Mouse (Mus musculus) heart, adult 9 months (tissue): Measurements from ENCODE around the gene Ptprcap.
"Not testable (repeated sequence)": the region's sequence is repeated elsewhere in the genome, so short reads cannot be mapped to it uniquely, and the experiment has no call there.

Source experiments
- DNase-seq, 2 experiments: peaks; one replicate each; pipeline ENCODE4 v3.0.0; 2022; ENCODE audit warnings: low spot score in 2 of 2

The Ptprcap gene

DNA sequence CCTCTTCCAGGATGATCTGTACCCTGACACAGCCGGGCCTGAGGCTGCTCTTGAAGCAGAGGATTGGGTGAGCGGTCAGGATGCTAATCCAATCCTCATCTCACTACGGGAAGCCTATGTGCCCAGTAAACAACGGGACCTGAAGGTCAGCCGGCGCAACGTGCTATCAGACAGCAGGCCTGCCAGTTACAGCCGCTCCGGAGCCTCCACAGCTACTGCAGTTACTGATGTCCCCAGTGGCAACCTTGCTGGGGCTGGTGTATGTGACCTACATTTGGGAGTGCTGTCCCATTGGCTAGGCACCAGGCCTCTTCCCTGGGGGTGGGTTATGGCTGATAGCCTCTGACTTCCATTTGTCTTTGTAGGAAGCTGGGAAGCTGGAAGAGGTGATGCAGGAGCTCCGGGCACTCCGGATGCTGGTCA, at the start of gene Ptprcap:
Ptprcap (plus strand) TSS at position 373 of the 423 bp plus-strand sequence.
- DNase-seq: no peak

DNA sequence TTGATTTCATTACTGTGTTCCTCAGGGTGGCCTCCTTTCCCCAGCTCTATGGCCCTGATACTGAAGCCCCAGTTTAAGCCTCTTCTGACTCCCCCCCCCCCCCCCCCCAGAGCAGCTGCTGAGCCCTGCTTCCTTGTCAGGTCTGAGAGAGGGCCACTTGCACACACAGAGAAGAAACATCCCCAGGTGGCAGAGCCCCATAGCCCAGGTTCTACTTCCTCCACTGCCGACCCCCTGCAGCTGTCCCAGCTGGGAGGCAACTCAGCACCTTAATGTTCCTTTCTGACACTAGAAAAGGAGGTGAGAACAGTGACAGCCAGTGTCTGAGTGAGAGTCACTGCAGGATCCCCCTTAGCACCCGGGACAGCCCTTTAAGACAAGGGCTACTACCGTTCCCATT, 49.6 kb upstream of the Ptprcap start:
- DNase-seq: no peak

DNA sequence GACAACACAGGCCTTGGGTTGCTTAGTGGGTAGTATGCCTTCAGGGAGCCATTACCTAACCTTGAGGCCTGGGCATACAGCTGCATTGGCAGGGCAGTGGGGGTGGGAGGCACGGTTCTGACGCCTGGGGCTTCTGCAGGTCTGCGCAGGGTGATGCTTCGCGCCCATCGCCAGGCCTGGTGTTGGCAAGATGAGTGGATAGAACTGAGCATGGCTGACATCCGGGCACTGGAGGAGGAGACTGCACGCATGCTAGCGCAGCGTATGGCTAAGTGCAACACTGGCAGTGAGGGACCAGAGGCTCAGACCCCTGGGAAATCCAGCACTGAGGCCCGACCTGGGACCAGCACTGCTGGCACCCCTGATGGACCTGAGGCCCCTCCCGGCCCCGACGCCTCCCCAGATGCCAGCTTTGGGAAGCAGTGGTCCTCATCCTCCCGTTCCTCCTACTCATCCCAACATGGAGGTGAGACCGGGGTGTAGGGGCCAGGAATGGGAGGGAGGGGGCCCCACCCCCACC, 48.7 kb upstream of the Ptprcap start:
- no peak for DNase-seq

DNA sequence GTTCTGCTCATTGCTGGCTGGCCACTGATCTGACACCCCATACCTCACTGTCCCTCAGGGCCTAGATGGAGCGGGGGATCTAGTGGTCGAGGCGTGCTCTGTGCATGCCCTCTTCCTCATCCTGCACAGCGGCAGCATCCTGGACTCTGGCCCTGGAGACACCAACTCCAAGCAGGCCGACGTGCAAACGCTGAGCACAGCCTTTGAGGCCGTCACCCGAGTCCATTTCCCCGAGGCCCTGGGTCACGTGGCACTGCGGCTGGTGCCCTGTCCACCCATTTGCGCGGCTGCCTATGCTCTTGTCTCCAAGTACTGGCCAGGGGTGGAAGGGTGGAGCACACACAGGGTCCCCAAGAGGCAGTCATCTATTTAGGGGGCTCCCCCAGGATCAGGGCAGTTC, 46.8 kb upstream of the Ptprcap start:
- DNase-seq: no peak

DNA sequence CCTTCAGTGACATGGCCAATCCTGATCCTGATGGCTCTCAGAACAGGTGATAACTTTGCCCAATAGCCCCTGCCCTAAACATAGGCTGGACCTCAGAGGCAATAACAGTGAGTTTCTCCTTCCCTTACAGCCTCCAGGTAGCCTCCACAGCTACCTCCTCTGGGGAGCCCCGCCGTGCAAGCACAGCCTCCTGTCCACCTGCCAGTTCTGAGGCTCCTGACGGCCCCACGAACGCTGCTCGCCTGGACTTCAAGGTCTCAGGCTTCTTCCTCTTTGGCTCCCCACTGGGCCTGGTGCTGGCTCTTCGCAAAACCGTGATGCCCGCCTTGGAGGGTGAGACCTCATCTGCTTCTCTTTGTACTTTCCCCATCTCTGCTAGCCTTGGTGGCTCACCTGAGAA, 44.9 kb upstream of the Ptprcap start:
- no peak for DNase-seq

DNA sequence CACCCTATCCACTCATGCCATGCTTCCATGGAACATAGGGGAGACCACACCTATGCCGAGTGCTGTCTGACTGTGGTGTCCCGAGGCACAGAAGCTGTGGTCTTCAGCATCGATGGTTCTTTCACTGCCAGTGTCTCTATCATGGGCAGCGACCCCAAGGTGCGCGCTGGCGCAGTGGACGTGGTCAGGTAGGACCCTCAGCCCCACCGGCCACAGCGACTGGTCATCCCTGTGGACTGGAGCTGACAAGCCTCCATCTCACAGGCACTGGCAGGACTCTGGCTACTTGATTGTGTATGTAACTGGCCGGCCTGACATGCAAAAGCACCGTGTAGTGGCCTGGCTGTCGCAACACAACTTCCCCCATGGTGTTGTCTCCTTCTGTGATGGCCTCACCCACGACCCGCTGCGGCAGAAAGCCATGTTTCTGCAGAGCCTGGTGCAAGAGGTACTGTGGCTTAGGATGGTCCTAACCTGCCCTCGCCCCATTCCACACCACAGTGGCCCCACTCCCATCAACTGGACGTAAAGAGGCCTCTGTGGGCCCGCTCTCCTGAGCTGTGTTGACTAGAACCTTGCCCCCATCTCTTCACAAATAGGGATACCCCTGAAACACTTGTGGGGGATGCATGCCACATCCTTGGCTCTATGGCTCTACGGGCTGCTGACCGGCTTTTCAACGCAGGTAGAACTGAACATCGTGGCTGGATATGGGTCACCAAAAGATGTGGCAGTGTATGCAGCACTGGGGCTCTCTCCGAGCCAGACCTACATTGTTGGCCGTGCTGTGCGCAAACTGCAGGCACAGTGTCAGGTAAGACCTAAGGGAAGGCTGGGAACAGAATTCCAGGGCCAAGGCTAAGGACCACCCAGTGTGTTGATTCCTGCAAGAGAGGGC, 41.1 kb upstream of the Ptprcap start:
- no peak for DNase-seq

DNA sequence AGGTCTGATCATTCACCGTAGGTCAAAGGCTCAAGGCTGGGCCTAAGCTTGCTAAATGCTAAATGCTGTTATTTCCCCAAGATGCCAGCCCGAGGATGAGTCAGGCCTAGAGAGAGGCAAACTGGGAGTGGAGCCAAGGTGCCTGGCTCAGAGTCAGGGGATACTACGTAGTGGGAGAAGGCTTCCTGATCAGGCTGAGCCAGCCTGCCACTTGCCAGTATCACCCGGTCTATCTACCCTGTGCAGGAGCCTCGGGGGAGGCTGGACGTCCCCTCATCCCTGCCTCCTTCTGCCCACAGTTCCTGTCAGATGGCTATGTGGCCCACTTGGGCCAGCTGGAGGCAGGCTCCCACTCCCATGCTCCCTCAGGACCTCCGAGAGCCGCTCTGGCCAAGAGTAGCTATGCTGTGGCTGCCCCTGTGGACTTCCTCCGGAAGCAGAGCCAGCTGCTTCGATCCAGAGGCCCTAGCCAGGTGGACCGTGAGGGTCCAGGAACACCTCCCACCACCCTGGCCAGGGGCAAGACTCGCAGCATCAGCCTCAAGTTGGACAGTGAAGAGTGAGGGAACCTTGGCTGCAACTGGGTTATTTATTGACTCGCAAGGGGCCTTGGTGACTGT, 40.1 kb upstream of the Ptprcap start:
- peak; percentile 68 to 81 for DNase-seq

DNA sequence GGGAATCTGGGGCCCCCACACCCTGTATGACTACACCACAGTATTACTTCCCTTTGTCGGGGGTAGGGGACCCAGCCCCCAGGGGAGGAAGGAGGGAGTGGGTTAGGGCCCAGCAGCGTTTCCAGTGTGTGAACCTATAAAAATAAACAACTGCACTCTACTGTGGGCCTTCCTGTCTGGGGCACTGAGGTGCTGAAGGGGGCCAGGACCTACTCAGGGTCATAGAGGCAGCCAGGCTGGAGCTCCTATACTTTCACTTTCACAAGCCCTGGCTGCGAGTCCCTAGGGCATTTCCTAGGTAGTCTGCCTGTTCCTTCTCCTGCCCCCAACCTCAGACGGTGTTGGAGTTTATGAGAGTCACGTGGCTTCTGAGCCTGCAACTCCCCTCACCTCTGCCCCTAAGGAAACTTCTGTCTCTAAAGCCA, 39.6 kb upstream of the Ptprcap start:
- DNase-seq: peak in 1 of 2 experiments; percentile 55

DNA sequence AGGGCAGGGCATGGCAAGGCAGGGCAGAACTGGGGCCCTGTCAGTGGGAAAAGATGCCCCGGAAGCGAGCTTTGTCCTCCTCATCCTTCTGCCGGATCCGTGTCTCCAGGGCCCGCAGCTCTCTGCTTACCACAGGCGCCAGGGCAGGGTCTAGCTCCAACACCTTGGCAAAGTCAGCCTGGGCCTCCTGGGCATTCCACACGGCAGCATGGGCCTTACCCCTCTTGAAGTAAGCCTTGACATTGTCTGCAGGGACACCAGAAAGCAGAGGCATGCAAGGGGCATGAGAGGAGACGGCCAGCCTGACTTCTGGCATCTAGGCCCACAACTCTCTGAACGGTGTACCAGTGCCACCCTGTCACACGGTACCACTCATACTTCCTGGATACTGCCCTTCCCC, 38.9 kb upstream of the Ptprcap start:
- DNase-seq: no peak

DNA sequence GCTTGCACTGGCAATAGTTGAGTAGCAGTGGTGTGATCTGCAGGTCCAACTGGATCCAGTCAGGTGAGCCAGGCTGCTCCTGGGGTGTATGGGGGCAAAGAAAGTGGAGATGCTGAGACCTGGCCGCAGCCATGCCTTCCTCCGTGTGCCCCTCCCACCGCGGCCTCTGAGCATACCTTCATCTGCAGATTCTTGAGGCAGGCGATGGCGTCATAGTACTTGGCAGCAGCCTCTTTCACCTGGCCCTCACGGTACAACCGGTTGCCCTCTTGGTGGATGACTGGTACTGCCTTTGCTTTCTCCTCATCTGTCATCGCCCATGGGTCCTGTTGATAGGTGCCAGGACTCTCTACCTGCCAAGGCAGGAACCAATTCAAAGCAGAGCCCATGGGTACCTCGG, 38.3 kb upstream of the Ptprcap start:
- no peak for DNase-seq

DNA sequence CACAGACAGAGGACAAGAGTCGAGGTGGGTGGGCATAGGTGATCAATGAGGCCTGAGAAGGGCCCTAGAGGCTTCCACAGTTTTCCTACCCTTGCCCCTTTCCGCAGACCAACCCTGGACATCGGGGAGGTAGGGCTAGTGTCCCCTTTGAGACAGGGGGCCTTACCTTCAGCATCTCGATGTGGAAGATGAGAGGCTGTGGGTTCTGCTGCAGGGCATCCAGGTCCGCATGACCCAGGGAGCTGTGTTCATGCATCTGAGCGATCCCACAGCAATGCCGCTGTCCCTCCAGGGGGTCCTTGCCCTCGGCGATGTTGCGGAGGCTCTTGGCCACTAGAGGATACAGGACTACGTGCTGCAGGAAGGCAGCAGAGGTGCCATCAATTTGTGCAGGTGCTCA, 37.6 kb upstream of the Ptprcap start:
- DNase-seq: no peak

DNA sequence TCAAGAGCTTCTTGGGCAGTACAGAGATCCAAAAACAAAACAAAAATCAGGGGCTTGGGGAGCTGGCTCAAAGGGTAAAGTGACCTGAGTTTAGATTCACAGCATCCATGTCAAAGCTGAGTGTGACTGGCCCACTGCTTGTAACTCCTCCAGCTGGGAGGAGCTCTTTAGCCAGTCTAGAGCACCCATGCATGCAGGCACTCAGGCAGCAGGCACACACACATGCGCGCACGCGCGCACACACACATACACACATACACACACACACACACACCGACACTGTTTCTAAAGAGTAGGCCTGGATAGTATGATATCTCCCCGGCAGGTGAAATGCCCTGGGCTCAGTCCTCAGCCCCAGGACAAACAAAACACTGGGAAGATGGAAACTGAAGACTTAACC, 36.4 kb upstream of the Ptprcap start:
- no peak for DNase-seq

DNA sequence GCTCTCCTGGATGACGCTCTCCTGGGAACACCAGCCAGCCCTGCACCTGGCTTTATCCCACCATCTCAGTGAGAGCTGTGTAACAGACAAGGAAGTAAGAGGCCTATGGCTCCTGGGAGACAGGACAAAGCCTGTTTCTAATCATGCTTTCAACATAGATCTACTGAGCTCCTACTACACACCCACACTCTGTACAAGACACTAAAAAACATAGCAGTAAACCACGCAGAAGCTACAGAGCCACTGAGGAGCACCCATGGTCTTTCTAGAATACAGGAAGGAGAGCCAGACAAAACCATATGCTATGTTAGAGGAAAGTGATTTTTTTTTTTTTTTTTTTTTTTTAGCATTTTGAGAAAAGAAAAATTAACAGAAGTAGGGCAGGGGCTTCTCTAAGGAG, 35.1 kb upstream of the Ptprcap start:
- no peak for DNase-seq

DNA sequence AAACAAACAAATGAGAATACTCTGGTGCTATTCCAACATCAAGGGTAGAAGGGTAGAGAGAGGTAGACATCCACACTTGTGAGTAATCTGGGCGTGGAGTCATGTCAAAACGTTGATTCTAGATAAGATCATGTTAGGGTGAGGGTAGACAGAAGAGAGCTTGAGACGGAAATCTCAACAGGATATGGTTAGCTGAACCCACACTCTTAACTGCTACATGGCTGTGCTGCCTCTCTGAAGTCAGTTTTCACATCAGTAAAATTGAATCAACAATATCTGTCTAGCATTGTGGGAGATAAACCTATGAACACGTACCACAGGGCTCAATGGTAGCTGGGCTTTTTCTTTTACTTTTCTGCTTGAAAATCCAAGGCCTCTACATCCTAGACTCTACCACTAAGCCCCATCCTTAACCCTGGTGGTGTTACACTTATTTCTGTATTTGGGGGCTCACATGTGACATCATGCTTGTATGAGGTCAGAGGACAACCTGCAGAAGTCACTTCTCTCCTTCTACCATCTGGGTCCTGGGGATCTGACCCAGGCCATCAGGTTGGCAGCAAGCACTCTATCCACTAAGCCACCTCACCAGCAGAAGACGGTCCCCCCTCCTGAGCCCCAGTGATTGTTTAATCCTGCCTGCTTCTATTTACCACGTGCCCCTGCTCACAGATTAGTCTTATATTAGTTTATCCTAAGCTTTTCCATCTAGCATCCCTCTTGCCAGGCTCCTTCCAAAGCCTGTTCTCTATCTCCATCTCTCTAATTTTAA, 33.5 kb upstream of the Ptprcap start:
- DNase-seq: no peak

DNA sequence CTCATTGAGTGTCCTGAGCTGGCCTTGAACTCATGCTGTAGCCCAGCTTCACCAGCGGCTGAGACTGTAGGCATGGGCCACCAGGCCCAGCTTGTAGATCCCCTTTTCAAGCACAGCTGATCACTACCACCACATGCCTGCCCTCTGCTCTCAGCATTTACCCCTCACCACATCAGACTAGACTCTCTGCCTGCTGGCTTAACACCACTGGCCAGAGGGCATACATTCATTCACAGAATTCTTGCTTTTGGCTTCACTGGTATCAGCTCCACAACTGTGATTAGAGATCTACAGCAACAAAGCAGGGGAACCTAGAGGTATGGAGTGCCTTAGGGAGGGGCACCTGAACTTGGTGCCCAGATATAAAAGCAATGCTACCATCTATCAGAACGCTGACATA, 32.9 kb upstream of the Ptprcap start:
- no peak for DNase-seq

DNA sequence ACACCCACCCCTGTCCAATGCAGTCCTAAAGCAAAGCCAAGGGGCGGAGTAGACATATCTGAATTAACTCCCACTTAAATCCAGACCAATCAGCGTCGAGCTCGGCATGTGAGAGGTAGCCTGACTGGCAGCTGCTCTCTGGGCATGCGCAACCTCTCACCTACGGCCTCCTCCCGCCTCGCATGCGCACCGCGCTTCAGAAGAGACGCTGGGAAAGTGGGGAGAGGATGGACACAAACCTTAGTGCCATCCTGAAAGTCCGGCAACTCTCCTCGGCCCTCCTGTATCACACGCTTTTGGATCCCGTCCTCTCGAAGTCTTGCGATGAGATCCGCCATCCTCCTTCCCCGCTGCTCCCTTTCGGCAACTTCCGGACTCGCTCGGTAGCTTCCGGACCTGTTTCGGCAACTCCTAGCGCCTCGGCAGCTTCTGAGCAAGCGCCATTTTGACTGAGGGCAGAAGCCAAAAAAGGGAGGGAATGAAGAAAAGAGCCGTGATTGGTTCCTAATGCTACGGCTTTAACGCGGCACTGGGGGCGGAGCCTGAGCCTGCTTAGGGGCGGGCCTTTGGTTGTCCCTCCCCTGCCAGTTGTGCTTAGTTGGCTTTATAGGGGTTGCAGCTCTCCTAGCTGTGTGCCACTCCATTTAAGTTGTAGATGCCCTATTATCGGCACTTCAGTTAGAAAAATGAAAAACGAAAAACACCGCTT, 32.2 kb upstream of the Ptprcap start:
- DNase-seq: peak; percentile 97 to 99

DNA sequence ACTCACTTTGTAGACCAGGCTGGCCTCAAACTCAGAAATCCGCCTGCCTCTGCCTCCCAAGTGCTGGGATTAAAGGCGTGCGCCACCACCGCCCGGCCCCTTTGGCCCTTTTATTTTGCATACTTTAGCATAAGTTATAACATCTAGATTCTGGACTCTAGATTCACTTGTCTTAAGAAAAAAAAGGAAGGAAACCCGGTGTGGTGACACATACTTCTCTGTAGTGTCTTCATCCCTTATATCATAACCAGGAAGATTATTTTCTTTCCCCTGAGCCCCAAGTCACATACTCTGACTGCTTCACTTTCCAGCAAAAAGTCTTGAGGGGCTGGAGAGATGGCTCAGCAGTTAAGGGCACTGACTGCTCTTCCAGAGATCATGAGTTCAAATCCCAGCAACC, 31.5 kb upstream of the Ptprcap start:
- not testable (repeated sequence) for DNase-seq

DNA sequence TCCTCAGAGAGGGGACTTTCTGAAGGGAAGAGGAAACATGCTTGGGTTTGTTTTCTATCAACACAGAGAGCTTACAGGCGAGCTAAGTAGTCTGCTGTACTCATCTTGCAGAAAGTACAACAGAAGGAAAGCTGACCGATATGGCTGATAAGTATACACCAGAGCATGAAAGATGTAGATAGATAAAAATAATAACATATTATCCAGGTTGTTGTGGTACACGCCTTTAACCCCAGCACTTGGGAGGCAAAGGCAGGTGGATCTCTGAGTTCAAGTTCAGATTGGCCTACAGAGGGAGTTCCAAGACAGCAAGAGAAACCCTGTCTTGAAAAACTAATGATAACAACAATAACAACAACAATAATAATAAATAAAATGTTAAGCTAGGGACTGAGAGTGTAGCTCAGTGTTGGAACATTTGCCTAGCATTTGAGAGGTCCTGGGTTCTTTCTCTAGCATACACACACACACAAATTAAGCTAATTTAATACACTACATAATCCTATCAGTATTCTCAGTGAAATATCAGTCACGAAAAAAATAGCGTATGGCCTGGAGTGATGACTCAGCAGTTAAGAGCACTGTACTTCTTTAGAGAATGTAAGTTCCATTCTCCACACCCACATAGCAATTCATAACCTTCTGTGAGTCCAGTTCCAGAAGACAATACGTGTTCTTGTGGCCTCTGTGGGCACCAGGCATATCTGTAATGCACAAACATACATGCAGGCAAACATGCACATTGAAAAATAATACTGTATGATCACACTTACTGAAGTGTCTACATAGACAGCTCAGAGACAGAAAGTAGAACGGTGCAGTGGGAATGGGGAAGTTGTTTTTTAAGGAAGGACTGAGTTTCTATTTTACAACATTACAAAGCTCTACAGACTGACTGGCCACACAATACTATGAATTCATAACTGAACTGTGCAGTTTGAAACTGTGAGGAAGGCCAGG, 30.7 kb upstream of the Ptprcap start:
- DNase-seq: no peak

DNA sequence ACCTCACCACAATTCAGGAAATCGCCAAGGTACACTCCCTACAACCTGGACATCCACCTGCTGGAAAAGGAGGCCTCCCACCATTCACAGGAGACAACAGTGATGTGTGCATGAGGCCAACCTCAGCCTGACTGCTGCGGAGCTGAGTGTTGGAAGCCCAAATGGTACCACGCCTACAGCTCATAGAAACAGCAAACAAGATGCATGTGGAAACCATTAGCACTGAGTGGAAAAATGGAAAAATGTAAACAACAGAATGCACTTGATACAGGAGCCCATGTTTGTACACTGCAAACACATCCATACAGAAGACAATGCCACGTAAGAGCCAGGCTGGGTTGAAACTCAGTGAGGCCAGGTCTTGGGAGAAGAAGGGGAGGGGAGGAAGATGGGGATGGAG, 29.0 kb upstream of the Ptprcap start:
- DNase-seq: no peak

DNA sequence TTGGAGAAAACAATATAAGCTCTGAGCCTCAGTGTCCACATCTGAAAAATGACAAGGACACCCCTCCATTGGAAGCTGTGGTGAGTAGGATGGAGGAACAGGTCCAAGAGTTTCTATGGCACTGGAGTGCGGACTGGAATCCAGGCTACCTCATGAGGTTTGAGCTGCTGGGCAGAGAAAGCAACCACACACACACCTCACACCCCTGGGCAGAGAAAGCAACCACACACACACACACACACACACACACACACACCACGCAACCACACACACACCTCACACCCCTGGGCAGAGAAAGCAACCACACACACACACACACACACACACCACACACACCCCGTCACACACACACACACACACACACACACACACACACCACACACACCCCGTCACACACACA, 28.1 kb upstream of the Ptprcap start:
- not testable (repeated sequence) for DNase-seq
